Mouse (Mus musculus) bone marrow, adult 2 months (tissue): Measurements from ENCODE around the gene AA986860.

Experiments
- CTCF ChIP-seq: fragments of 200-500 bp; IDR thresholded peaks from 2 replicates; pipeline ENCODE4 v1.5.1; 2011; ENCODE audit warnings: low read length, control low read depth; ENCODE audit not compliant: control insufficient read depth, insufficient read depth
- POLR2A ChIP-seq: fragments of 200-500 bp; IDR thresholded peaks from 2 replicates; pipeline ENCODE4 v1.6.1; 2011; ENCODE audit warnings: low read depth, mild to moderate bottlenecking, control low read depth, low read length, borderline replicate concordance; ENCODE audit not compliant: control insufficient read depth

- TF ChIP-seq CTCF (no peak), POLR2A (no peak)
These were observed 12.4 kb downstream of the AA986860 start for GRCm38 (mm10) chr1:130744217-130744616.
